Mouse (Mus musculus): ENCODE measurements around the gene Mto1. TPM values are rescaled to one million over a fixed set of nuclear protein-coding genes. Genes with fewer than 3 reads are reported as not detected.

Gene Mto1
- total and polyA plus RNA-seq, 3 experiments: 27.7 to 32.3 TPM; not detected in 1

DNA sequence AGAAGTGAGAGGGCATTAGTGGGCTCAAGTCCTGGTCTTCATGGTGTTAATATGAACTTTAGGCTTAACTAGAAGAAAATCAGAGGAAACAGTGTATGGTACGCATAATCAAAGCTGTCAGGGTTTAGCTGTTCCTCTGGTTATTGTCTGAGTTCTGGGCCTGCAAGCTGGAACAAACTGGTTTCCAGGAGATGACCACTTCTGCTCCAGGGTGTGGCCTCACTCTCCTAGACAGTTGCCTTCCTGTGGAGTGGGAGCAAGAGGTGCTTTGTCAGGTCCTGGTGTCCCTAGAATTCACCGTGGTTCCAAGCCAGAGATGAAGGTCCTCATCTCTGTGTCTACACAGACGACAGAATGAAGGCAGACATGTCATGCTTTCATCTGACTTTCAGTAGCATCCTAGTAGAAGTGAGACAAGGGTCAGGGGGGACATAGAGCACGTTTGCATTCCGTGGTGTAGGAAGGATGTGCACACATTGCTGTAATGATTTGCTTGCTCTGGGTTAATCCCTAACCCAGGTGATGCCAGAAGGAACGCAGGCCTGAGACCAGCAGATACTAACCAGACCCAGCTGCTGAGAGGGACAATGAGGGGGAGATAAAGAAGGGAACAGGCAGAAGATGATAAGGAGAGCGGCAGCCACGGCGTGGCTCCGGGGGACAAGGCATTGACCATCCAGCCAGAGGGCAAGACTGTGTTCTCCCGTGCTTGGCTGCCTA lies 58.2 kb downstream of the Mto1 start:
- peak; percentile 35 for DNase-seq (ENCODE audit: low read depth, low spot score)
- Histone ChIP-seq H3K9me3 (replicated peaks; ENCODE audit: insufficient read depth, low read length) (no peaks in the 10 kb centered on the region), H3K4me1 (ENCODE audit: control insufficient read depth in 1 of 2, insufficient read depth in 2 of 2, low read length in 2 of 2) (no peaks in the 10 kb centered on the region), H3K27me3 (ENCODE audit: control insufficient read depth in 1 of 2, insufficient read depth in 2 of 2, low read length in 2 of 2) (peaks cover 0 to 2% of the 10 kb centered on the region in 2 experiments; a peak in 3 of 4 replicates), H3K36me3 (ENCODE audit: control insufficient read depth in 1 of 2, insufficient read depth in 2 of 2, low read length in 2 of 2) (no peaks in the 10 kb centered on the region), H3K79me2 (ENCODE audit: control insufficient read depth, insufficient read depth, low read length, poor library complexity) (no peaks in the 10 kb centered on the region), H3K4me3 (ENCODE audit: control insufficient read depth in 1 of 2, insufficient read depth in 1 of 2, low read depth in 2 of 2, low read length in 2 of 2) (no peak overlapping the region), H3K9ac (ENCODE audit: control insufficient read depth, low read depth, low read length, poor library complexity, severe bottlenecking) (no peak overlapping the region), H3K27ac (ENCODE audit: control insufficient read depth, low read depth, low read length) (no peak overlapping the region)
- TF ChIP-seq TCF12 (IDR thresholded peaks at IDR 0.05; ENCODE audit: low read depth, low read length) (peak; percentile 76), MYB (IDR thresholded peaks at IDR 0.05; ENCODE audit: low read depth, low read length) (no peak), MYC (IDR thresholded peaks at IDR 0.05; ENCODE audit: low read depth, low read length) (no peak), TAL1 (IDR thresholded peaks at IDR 0.05; ENCODE audit: low read length) (peak; percentile 51), RCOR1 (IDR thresholded peaks at IDR 0.05; ENCODE audit: low read depth, low read length) (no peak), CHD2 (IDR thresholded peaks at IDR 0.05; ENCODE audit: low read length) (no peak), USF2 (IDR thresholded peaks at IDR 0.05; ENCODE audit: borderline replicate concordance in 1 of 2, insufficient read depth in 1 of 2, low read depth in 1 of 2, low read length in 2 of 2) (no peak), ETS1 (IDR thresholded peaks at IDR 0.05; ENCODE audit: low read depth, low read length) (peak; percentile 25; the same call in 1 of the 2 replicates), GATA1 (IDR thresholded peaks at IDR 0.05; ENCODE audit: low read depth, low read length) (peak; percentile 58; the same call in 1 of the 2 replicates), TBP (IDR thresholded peaks at IDR 0.05; ENCODE audit: low read depth, low read length) (no peak), E2F4 (IDR thresholded peaks at IDR 0.05; ENCODE audit: borderline replicate concordance, low read depth, low read length) (no peak), ZNF384 (IDR thresholded peaks at IDR 0.05; ENCODE audit: low read depth, low read length) (no peak), EP300 (IDR thresholded peaks at IDR 0.05; ENCODE audit: low read depth in 1 of 2, low read length in 2 of 2) (peak in 1 of 2 experiments; percentile 60; a peak in 2 of 4 replicates), ELF1 (IDR thresholded peaks at IDR 0.05; ENCODE audit: low read depth, low read length) (no peak), MEF2A (IDR thresholded peaks at IDR 0.05; ENCODE audit: extremely low read depth, insufficient replicate concordance, low read depth, low read length, poor library complexity, severe bottlenecking) (no peak), MAX (IDR thresholded peaks at IDR 0.05; ENCODE audit: low read length) (no peak)

DNA sequence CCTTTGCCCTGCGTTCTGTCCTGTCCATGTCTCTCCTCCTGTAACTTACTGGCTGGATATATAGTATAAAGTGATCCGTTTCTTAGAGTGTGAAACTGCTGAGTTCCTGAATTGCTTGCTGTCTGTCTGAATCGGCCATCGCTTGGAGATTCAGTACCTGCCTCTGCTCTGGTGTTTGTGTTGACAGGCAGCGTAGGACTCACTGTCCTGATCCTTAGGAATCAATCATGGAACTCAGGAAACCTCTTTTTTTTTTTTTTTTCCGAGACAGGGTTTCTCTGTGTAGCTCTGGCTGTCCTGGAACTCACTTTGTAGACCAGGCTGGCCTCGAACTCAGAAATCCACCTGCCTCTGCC lies 58.7 kb downstream of the Mto1 start:
- Histone ChIP-seq H3K27ac (ENCODE audit: control insufficient read depth, low read depth, low read length) (no peak overlapping the region), H3K9ac (ENCODE audit: control insufficient read depth, low read depth, low read length, poor library complexity, severe bottlenecking) (no peak overlapping the region)

More for the DNA sequence above, 58.7 kb downstream of the Mto1 start:
- DNase-seq (ENCODE audit: low read depth, low spot score): peak; percentile 24
- Histone ChIP-seq H3K4me1 (ENCODE audit: control insufficient read depth in 1 of 2, insufficient read depth in 2 of 2, low read length in 2 of 2) (no peaks in the 10 kb centered on the region), H3K36me3 (ENCODE audit: control insufficient read depth in 1 of 2, insufficient read depth in 2 of 2, low read length in 2 of 2) (no peaks in the 10 kb centered on the region), H3K9me3 (replicated peaks; ENCODE audit: insufficient read depth, low read length) (no peaks in the 10 kb centered on the region), H3K4me3 (ENCODE audit: control insufficient read depth in 1 of 2, insufficient read depth in 1 of 2, low read depth in 2 of 2, low read length in 2 of 2) (no peak overlapping the region), H3K27me3 (ENCODE audit: control insufficient read depth in 1 of 2, insufficient read depth in 2 of 2, low read length in 2 of 2) (peaks cover 1 to 2% of the 10 kb centered on the region in 2 experiments; a peak in 3 of 4 replicates), H3K79me2 (ENCODE audit: control insufficient read depth, insufficient read depth, low read length, poor library complexity) (no peaks in the 10 kb centered on the region)
- TF ChIP-seq NRF1 (IDR thresholded peaks at IDR 0.05; ENCODE audit: insufficient read depth, low read depth, low read length, poor library complexity, severe bottlenecking): no peak
- no peak for TF ChIP-seq RAD21 (IDR thresholded peaks at IDR 0.05; ENCODE audit: low read depth, low read length)
- TF ChIP-seq UBTF (IDR thresholded peaks at IDR 0.05; ENCODE audit: borderline replicate concordance, insufficient read depth, low read depth, low read length): no peak
- no peak for TF ChIP-seq TCF12 (IDR thresholded peaks at IDR 0.05; ENCODE audit: low read depth, low read length)
- no peak for TF ChIP-seq BHLHE40 (IDR thresholded peaks at IDR 0.05; ENCODE audit: borderline replicate concordance, low read depth, low read length)
- no peak for TF ChIP-seq MAX (IDR thresholded peaks at IDR 0.05; ENCODE audit: low read length)
- no peak for TF ChIP-seq KAT2A (conservative IDR thresholded peaks at IDR 0.05; ENCODE audit: low read depth, low read length)
- no peak for TF ChIP-seq POLR2A (IDR thresholded peaks at IDR 0.05; ENCODE audit: control insufficient read depth in 1 of 2, insufficient read depth in 1 of 2, low read depth in 1 of 2, low read length in 2 of 2, poor library complexity in 1 of 2)
- TF ChIP-seq JUND (IDR thresholded peaks at IDR 0.05; ENCODE audit: low read depth, low read length): no peak
- TF ChIP-seq GATA1 (IDR thresholded peaks at IDR 0.05; ENCODE audit: low read depth, low read length): no peak
- no peak for TF ChIP-seq SMC3 (IDR thresholded peaks at IDR 0.05; ENCODE audit: low read depth, low read length)
- TF ChIP-seq POLR2AphosphoS5 (IDR thresholded peaks at IDR 0.05; ENCODE audit: borderline replicate concordance, low read depth, low read length): no peak
